In genomic region chr14:18022351-18022750, GRCm38 (mm10) we compare ENCODE assay signal across 14 mouse cellular contexts.
DNase-seq lines count a peak whose midpoint lies in the region; ATAC-seq and TF ChIP-seq lines count a peak whose summit lies in the region.
"Had no signal": no experiment of that assay in that cellular context is flagged by ENCODE, and none has a peak within 500 bp of the region (broad histone marks: within the 10 kb centered on the region; RNA-seq: fewer than 3 reads in every experiment).

No protein-coding gene starts in this region.

- H3K4me3 ChIP-seq in kidney, postnatal 0 days (replicated peaks; ENCODE audit: low read depth, low read length) = no peak overlapping the region
- H3K4me3 ChIP-seq: kidney, embryonic 15.5 days; limb, embryonic 12.5 days; midbrain, embryonic 12.5 days; neural tube, embryonic 12.5 days had no signal

- H3K4me2 ChIP-seq in kidney, postnatal 0 days (ENCODE audit: low read length) = no peak overlapping the region
- H3K4me2 ChIP-seq: kidney, embryonic 15.5 days; limb, embryonic 12.5 days; midbrain, embryonic 12.5 days; neural tube, embryonic 12.5 days had no signal

- H3K27ac ChIP-seq in kidney, postnatal 0 days = no peak overlapping the region
- H3K27ac ChIP-seq: kidney, embryonic 15.5 days; limb, embryonic 12.5 days; midbrain, embryonic 12.5 days; neural tube, embryonic 12.5 days had no signal

- H3K36me3 ChIP-seq in kidney, postnatal 0 days (ENCODE audit: insufficient read depth, low read length) = no peaks in the 10 kb centered on the region
- H3K36me3 ChIP-seq: kidney, embryonic 15.5 days; limb, embryonic 12.5 days; midbrain, embryonic 12.5 days; neural tube, embryonic 12.5 days had no signal

- H3K9me3 ChIP-seq in kidney, postnatal 0 days (replicated peaks; ENCODE audit: low read length) = no peaks in the 10 kb centered on the region
- H3K9me3 ChIP-seq: kidney, embryonic 15.5 days; limb, embryonic 12.5 days; midbrain, embryonic 12.5 days; neural tube, embryonic 12.5 days had no signal

- ATAC-seq in kidney, postnatal 0 days (replicated peaks; ENCODE audit: low FRiP score, low read depth) = no peak
- peak; percentile 49 for ATAC-seq in activated CD4-positive, CD25-positive, alpha-beta regulatory T cell, adult 4 months

- TF ChIP-seq CTCF in kidney, postnatal 0 days (IDR thresholded peaks at IDR 0.05; ENCODE audit: low read depth) = peak; percentile 33; the same call in 1 of the 2 replicates

- H3K9ac ChIP-seq in kidney, postnatal 0 days (ENCODE audit: low read depth, low read length) = no peak overlapping the region
- H3K9ac ChIP-seq: kidney, embryonic 15.5 days; limb, embryonic 12.5 days; midbrain, embryonic 12.5 days; neural tube, embryonic 12.5 days had no signal

- no peaks in the 10 kb centered on the region for H3K4me1 ChIP-seq in kidney, postnatal 0 days (replicated peaks; ENCODE audit: insufficient read depth, low read length)
- H3K4me1 ChIP-seq: kidney, embryonic 15.5 days; limb, embryonic 12.5 days; midbrain, embryonic 12.5 days; neural tube, embryonic 12.5 days had no signal

- no peak for DNase-seq in kidney, postnatal 0 days (ENCODE audit: low spot score)
- DNase-seq in kidney, postnatal 36 days = no peak
- peak; percentile 23 for DNase-seq in thymus, postnatal 25 days
- DNase-seq in thymus, postnatal 10 days (ENCODE audit: low spot score in 2 of 2) = no peak
- DNase-seq in adrenal gland, adult 18-20 months (ENCODE audit: low spot score in 2 of 2) = no peak
- no peak for DNase-seq in left cerebral cortex, postnatal 10 days (ENCODE audit: extremely low spot score in 1 of 2, low spot score in 2 of 2)
- DNase-seq: adrenal gland, adult 2 months; cerebellum, adult 9-10 months; layer of hippocampus, adult 9-11 months had no signal

- no peaks in the 10 kb centered on the region for H3K27me3 ChIP-seq in kidney, postnatal 0 days (ENCODE audit: insufficient read depth, low read length)
- H3K27me3 ChIP-seq: kidney, embryonic 15.5 days; limb, embryonic 12.5 days; midbrain, embryonic 12.5 days; neural tube, embryonic 12.5 days had no signal

- intact Hi-C loops in left cerebral cortex, postnatal 10 days (cut with DNase I) = no loop called here
